In the genomic region with DNA sequence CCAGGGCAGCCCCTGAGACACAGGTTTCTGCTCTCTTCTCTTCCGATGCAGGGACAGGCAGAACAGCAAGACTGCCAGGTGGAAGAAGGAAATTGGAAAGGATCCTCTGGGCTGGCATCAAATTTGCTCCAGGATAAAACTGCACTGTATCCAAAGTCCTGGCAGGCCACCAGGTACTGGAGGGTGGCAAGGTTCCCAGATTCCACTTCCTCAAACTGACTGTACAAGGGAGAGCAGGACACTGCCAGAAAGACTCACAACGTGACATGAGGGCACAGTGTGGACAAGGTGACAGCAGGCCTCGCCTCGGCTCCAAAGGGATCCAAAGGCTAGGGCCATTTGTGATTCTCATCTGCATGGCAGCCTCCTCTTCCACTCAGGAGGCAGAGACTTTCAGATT, we compare ENCODE assay signal across 8 mouse cellular contexts.
DNase-seq lines count a peak whose midpoint lies in the region; ATAC-seq and TF ChIP-seq lines count a peak whose summit lies in the region.

No protein-coding gene starts in this region.

- no peaks in the 10 kb centered on the region for H3K27me3 ChIP-seq in hindbrain, postnatal 0 days (ENCODE audit: insufficient read depth, low read length)
- H3K27me3 ChIP-seq in hindbrain, embryonic 13.5 days = no peaks in the 10 kb centered on the region

- 46% methylated on average over 4 of the region's 4 CpGs for WGBS in hindbrain, postnatal 0 days
- WGBS in hindbrain, embryonic 13.5 days = 94% methylated on average over 4 of the region's 4 CpGs

- H3K36me3 ChIP-seq in hindbrain, postnatal 0 days (ENCODE audit: insufficient read depth, low read length) = no peaks in the 10 kb centered on the region
- H3K36me3 ChIP-seq in hindbrain, embryonic 13.5 days = no peaks in the 10 kb centered on the region

- peak; percentile 74 for DNase-seq in hindbrain, postnatal 0 days (ENCODE audit: low spot score)
- peak; percentile 100 for DNase-seq in cerebellum, adult 8-10 months
- peak; percentile 63 to 80 for DNase-seq in layer of hippocampus, postnatal 14 days (ENCODE audit: low spot score in 2 of 2)
- peak; percentile 32 for DNase-seq in ovary, postnatal 36 days (ENCODE audit: low spot score)
- no peak for DNase-seq in natural killer cell, adult 2 months (ENCODE audit: low spot score in 2 of 2)

- H3K4me3 ChIP-seq in hindbrain, postnatal 0 days (ENCODE audit: low read length) = no peak overlapping the region
- H3K4me3 ChIP-seq in hindbrain, embryonic 13.5 days = no peak overlapping the region

- no peak overlapping the region for H3K4me2 ChIP-seq in hindbrain, postnatal 0 days (ENCODE audit: low read depth, low read length)
- no peak overlapping the region for H3K4me2 ChIP-seq in hindbrain, embryonic 13.5 days

- H3K27ac ChIP-seq in hindbrain, postnatal 0 days = no peak overlapping the region; the same call in 1 of the 2 replicates
- no peak overlapping the region for H3K27ac ChIP-seq in hindbrain, embryonic 13.5 days

- H3K9ac ChIP-seq in hindbrain, postnatal 0 days (replicated peaks; ENCODE audit: low read length) = no peak overlapping the region
- no peak overlapping the region for H3K9ac ChIP-seq in hindbrain, embryonic 13.5 days

- H3K9me3 ChIP-seq in hindbrain, postnatal 0 days (ENCODE audit: low read length) = no peaks in the 10 kb centered on the region
- no peaks in the 10 kb centered on the region for H3K9me3 ChIP-seq in hindbrain, embryonic 13.5 days

- ATAC-seq in hindbrain, postnatal 0 days = peak; percentile 85
- ATAC-seq in hindbrain, embryonic 13.5 days (ENCODE audit: low FRiP score) = no peak
- peak; percentile 52 for ATAC-seq in granulocyte monocyte progenitor cell, adult 5-6 weeks (replicated peaks; ENCODE audit: poor library complexity, severe bottlenecking)
- no peak for ATAC-seq in inflammation-experienced regulatory T-cells, adult 6 months

- TF ChIP-seq CTCF in hindbrain, postnatal 0 days (IDR thresholded peaks at IDR 0.05; ENCODE audit: low read depth) = no peak

- no peaks in the 10 kb centered on the region for H3K4me1 ChIP-seq in hindbrain, postnatal 0 days (ENCODE audit: insufficient read depth, low read length)
- H3K4me1 ChIP-seq in hindbrain, embryonic 13.5 days (replicated peaks) = no peaks in the 10 kb centered on the region

Comparison
In these comparisons a context has a peak if more than half of its experiments do, and no peak if none do; other contexts are left out.
1. ATAC-seq: peak in hindbrain, postnatal 0 days (single experiment) and granulocyte monocyte progenitor cell, adult 5-6 weeks (single experiment); none in hindbrain, embryonic 13.5 days (single experiment) and inflammation-experienced regulatory T-cells, adult 6 months (single experiment).
2. DNase-seq: peak in hindbrain, postnatal 0 days (single experiment), cerebellum, adult 8-10 months (single experiment), layer of hippocampus, postnatal 14 days (2 of 2) and ovary, postnatal 36 days (single experiment); none in natural killer cell, adult 2 months (0 of 2).